ENCODE assay signal across 8 mouse cellular contexts in the genomic region with DNA sequence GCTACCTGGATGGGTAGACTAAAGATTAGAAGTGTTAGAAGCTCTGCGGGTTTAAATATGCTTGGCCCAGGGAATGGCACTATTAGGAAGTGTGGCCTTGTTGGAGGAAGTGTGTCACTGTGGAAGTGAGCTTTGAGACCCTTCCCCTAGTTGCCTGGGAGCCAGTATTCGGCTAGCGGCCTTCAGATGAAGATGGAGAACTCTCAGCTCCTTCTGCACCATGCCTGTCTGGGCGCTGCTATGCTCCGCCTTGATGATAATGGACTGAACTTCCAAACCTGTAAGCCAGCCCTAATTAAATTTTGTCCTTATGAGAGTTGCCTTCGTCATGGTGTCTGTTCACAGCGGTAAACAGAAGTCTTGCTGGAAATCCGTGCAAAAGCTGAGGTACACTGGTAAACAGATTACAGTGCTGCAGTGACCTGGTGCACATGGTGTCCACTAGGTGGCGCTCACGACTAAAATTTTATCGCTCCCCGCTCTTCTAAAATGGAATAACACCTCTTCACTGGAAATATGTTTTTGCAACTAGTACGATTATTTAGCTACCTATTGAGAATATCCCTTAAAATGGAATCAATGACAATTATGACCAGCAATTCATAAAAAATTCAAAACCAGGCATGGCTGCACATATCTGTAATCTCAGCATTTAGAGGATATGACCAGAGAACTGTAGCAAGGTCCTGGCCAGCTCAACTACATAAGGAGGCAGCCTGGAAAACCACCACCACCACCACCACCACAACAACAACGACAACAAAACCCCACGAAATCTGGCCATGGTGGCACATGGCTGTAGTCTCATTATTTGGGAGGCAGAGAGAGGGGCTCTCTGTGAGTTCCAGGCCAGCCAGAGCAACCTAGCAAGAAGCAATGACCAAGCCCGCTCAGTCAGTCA.
DNase-seq lines count a peak whose midpoint lies in the region; ATAC-seq and TF ChIP-seq lines count a peak whose summit lies in the region.

No protein-coding gene starts in this region.

- no peak for ATAC-seq in intestine, postnatal 0 days
- peak; percentile 58; the same call in 1 of the 2 replicates for ATAC-seq in lung, embryonic 14.5 days (ENCODE audit: insufficient read depth)

- H3K4me1 ChIP-seq in intestine, postnatal 0 days (replicated peaks; ENCODE audit: control insufficient read depth, insufficient read depth, low read length): no peaks in the 10 kb centered on the region
- no peaks in the 10 kb centered on the region for H3K4me1 ChIP-seq in lung, embryonic 14.5 days (ENCODE audit: insufficient read depth)

- WGBS in intestine, postnatal 0 days: 29% methylated on average over 16 of the region's 16 CpGs
- 27% methylated on average over 16 of the region's 16 CpGs for whole genome bisulfite sequencing in lung, embryonic 14.5 days

- no peak overlapping the region for H3K4me2 ChIP-seq in intestine, postnatal 0 days (replicated peaks; ENCODE audit: low read depth)
- H3K4me2 ChIP-seq in lung, embryonic 14.5 days: no peak overlapping the region

- H3K9me3 ChIP-seq in intestine, postnatal 0 days (ENCODE audit: control insufficient read depth): no peaks in the 10 kb centered on the region
- H3K9me3 ChIP-seq in lung, embryonic 14.5 days (ENCODE audit: low read depth, low read length): no peaks in the 10 kb centered on the region

- no peak overlapping the region for H3K4me3 ChIP-seq in intestine, postnatal 0 days (ENCODE audit: low read depth, low read length)
- no peak overlapping the region for H3K4me3 ChIP-seq in lung, embryonic 14.5 days (ENCODE audit: low read depth, low read length)

- TF ChIP-seq CTCF in intestine, postnatal 0 days (IDR thresholded peaks at IDR 0.05; ENCODE audit: low read depth): peak; percentile 83
- TF ChIP-seq CTCF in lung, embryonic 14.5 days (IDR thresholded peaks at IDR 0.05; ENCODE audit: low read depth): peak; percentile 84

- no peaks in the 10 kb centered on the region for H3K27me3 ChIP-seq in intestine, postnatal 0 days (replicated peaks; ENCODE audit: control insufficient read depth, insufficient read depth, low read length)
- no peaks in the 10 kb centered on the region for H3K27me3 ChIP-seq in lung, embryonic 14.5 days (ENCODE audit: insufficient read depth, low read length)

- no peak overlapping the region for H3K9ac ChIP-seq in intestine, postnatal 0 days (ENCODE audit: low read depth, low read length)
- no peak overlapping the region for H3K9ac ChIP-seq in lung, embryonic 14.5 days

- DNase-seq in 3T3-L1 (ENCODE audit: low read depth, low spot score): peak; percentile 92
- peak; percentile 31 for DNase-seq in Muller cell, postnatal 12 days (ENCODE audit: inconsistent ontology term)
- peak; percentile 84 for DNase-seq in cerebellum, adult 9-10 months
- DNase-seq in frontal cortex, postnatal 36 days (ENCODE audit: low spot score in 2 of 2): peak; percentile 75 to 80
- peak; percentile 94 for DNase-seq in lung, embryonic 14.5 days
- DNase-seq in ovary, postnatal 36 days (ENCODE audit: low spot score): peak; percentile 64
- DNase-seq in thymus, postnatal 10 days (ENCODE audit: low spot score in 2 of 2): peak; percentile 58 to 85

- no peaks in the 10 kb centered on the region for H3K36me3 ChIP-seq in intestine, postnatal 0 days (ENCODE audit: control insufficient read depth, insufficient read depth)
- no peaks in the 10 kb centered on the region for H3K36me3 ChIP-seq in lung, embryonic 14.5 days (ENCODE audit: insufficient read depth)

- no peak overlapping the region for H3K27ac ChIP-seq in intestine, postnatal 0 days (ENCODE audit: low read depth, low read length)
- no peak overlapping the region for H3K27ac ChIP-seq in lung, embryonic 14.5 days (ENCODE audit: low read depth)

Comparison
In these comparisons a context has a peak if more than half of its experiments do, and no peak if none do; other contexts are left out.
1. DNase-seq: peak in every context shown above with its lines; median percentile 94 in lung, embryonic 14.5 days; 92 in 3T3-L1; 84 in cerebellum, adult 9-10 months; 78 in frontal cortex, postnatal 36 days; 72 in thymus, postnatal 10 days; 64 in ovary, postnatal 36 days; 31 in Muller cell, postnatal 12 days.